Mouse (Mus musculus): ENCODE data around the gene Abcd3.

GRCm38 (mm10) chr3:121720801-121721690 lies 94.1 kb downstream of the Abcd3 start:
- no peak for TF ChIP-seq EP300 (IDR thresholded peaks at IDR 0.05; ENCODE audit: low read depth)
- TF ChIP-seq CTCF (IDR thresholded peaks at IDR 0.05; ENCODE audit: low read depth) = no peak
